Mouse (Mus musculus): ENCODE data around the gene Actr6.

DNA sequence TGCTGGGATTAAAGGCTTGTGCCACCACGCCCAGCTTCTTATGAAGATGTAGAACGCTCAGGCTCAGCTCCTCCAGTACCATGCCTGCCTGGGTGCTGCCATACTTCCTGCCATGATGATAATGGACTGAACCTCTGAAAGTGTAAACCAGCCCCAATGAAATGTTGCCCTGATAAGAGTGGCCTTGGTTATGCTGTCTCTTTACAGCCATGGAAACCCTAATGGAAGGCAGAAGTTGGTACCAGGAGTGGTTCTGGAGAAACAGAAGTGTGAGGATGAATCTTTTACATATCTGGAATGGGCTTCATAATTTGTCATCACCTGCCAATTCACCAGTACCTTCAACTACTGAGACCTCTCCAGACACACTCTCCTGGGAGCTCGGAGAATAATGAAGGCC, 34.1 kb downstream of the Actr6 start:
- TF ChIP-seq POLR2A (IDR thresholded peaks at IDR 0.05; ENCODE audit: control insufficient read depth, low read depth, low read length), result no peak
- TF ChIP-seq CTCF (IDR thresholded peaks at IDR 0.05; ENCODE audit: control insufficient read depth, insufficient read depth, insufficient replicate concordance, low read depth, low read length), result no peak
